Mouse (Mus musculus) intestine, embryonic 15.5 days (tissue): ENCODE results near the gene Nrk. TPM values are rescaled to one million over a fixed set of nuclear protein-coding genes. Genes with fewer than 3 reads are reported as not detected.

Experiments
- ATAC-seq: fragments of 200-750 bp; cut with Nextera tagmentation; 2 replicates; pipeline ENCODE4 v1.8.0; 2017; ENCODE audit warnings: moderate TSS enrichment, moderate library complexity
- H3K27ac ChIP-seq: fragments of 300-500 bp; sonication (generic); 2 replicates; pipeline ENCODE4 v1.5.1; 2015; ENCODE audit warnings: mild to moderate bottlenecking, inconsistent platforms
- H3K27me3 ChIP-seq: fragments of 300-500 bp; sonication (generic); replicated peaks from 2 replicates; pipeline ENCODE4 v1.6.1; 2015; ENCODE audit warnings: inconsistent platforms
- H3K36me3 ChIP-seq: fragments of 300-500 bp; sonication (generic); 2 replicates; pipeline ENCODE4 v1.6.1; 2015; ENCODE audit warnings: inconsistent platforms
- H3K4me1 ChIP-seq: fragments of 300-500 bp; sonication (generic); replicated peaks from 2 replicates; pipeline ENCODE4 v1.6.1; 2015; ENCODE audit warnings: inconsistent platforms
- H3K4me2 ChIP-seq: fragments of 300-500 bp; sonication (generic); replicated peaks from 2 replicates; pipeline ENCODE4 v1.6.1; 2015; ENCODE audit warnings: mild to moderate bottlenecking, inconsistent platforms
- H3K4me3 ChIP-seq: fragments of 300-500 bp; sonication (generic); replicated peaks from 2 replicates; pipeline ENCODE4 v1.5.1; 2015; ENCODE audit warnings: inconsistent platforms
- H3K9ac ChIP-seq: fragments of 300-500 bp; sonication (generic); 2 replicates; pipeline ENCODE4 v1.6.1; 2015; ENCODE audit warnings: inconsistent platforms
- H3K9me3 ChIP-seq: fragments of 300-500 bp; sonication (generic); 2 replicates; pipeline ENCODE4 v1.6.1; 2016; ENCODE audit warnings: inconsistent platforms
- WGBS: fragments of 180-500 bp; shearing (Covaris S2); methylation state at CpG from one replicate; pipeline ENCODE4 v1.1.7; 2015; 5-methylcytosine and 5-hydroxymethylcytosine counted together
- polyA plus RNA-seq: library from polyadenylated mRNA; unstranded; fragments of >200 nt; fragmentation: Nextera tagmentation; extraction: Ambion mirVana; gene quantifications from 2 replicates; pipeline ENCODE4 v1.2.1, GENCODE M21; 2015

The Nrk gene
- polyA plus RNA-seq, 1 experiment from 2014 or later = 14.1 TPM

- WGBS = 96% methylated on average over 1 of the region's 1 CpGs
- Histone ChIP-seq H3K27me3 (no peaks in the 10 kb centered on the region), H3K4me3 (no peak overlapping the region), H3K4me1 (no peaks in the 10 kb centered on the region), H3K9me3 (no peaks in the 10 kb centered on the region), H3K27ac (no peak overlapping the region), H3K9ac (no peak overlapping the region), H3K36me3 (no peaks in the 10 kb centered on the region), H3K4me2 (no peak overlapping the region)
- ATAC-seq = no peak
These were observed 123.4 kb downstream of the Nrk start for GRCm38 (mm10) chrX:139037666-139038065.

- no peaks in the 10 kb centered on the region for H3K27me3 ChIP-seq
- no peak overlapping the region for H3K9ac ChIP-seq
- H3K36me3 ChIP-seq = no peaks in the 10 kb centered on the region
- no peak for ATAC-seq
- H3K27ac ChIP-seq = no peak overlapping the region
- H3K9me3 ChIP-seq = no peaks in the 10 kb centered on the region
- H3K4me1 ChIP-seq = no peaks in the 10 kb centered on the region
- WGBS = 70% methylated on average over 2 of the region's 2 CpGs
- no peak overlapping the region for H3K4me2 ChIP-seq
- H3K4me3 ChIP-seq = no peak overlapping the region
These were observed 125.1 kb downstream of the Nrk start for GRCm38 (mm10) chrX:139039314-139039713.

GRCm38 (mm10) chrX:139041148-139041547 lies 126.9 kb downstream of the Nrk start:
- Histone ChIP-seq H3K4me1 (no peaks in the 10 kb centered on the region), H3K27me3 (no peaks in the 10 kb centered on the region), H3K27ac (no peak overlapping the region), H3K9me3 (no peaks in the 10 kb centered on the region), H3K9ac (no peak overlapping the region), H3K36me3 (no peaks in the 10 kb centered on the region), H3K4me2 (no peak overlapping the region), H3K4me3 (no peak overlapping the region)
- WGBS = 84% methylated on average over 1 of the region's 1 CpGs
- no peak for ATAC-seq

GRCm38 (mm10) chrX:139051976-139052375 lies 137.7 kb downstream of the Nrk start:
- no peak for ATAC-seq
- Histone ChIP-seq H3K27me3 (no peaks in the 10 kb centered on the region), H3K27ac (no peak overlapping the region), H3K4me2 (no peak overlapping the region), H3K9me3 (no peaks in the 10 kb centered on the region), H3K4me1 (no peaks in the 10 kb centered on the region), H3K4me3 (no peak overlapping the region), H3K36me3 (no peaks in the 10 kb centered on the region), H3K9ac (no peak overlapping the region)
- 50% methylated on average over 1 of the region's 1 CpGs for WGBS

GRCm38 (mm10) chrX:139053149-139053548 lies 138.9 kb downstream of the Nrk start:
- no peaks in the 10 kb centered on the region for H3K9me3 ChIP-seq
- no peak overlapping the region for H3K9ac ChIP-seq
- no peak overlapping the region for H3K4me3 ChIP-seq
- H3K4me2 ChIP-seq = no peak overlapping the region
- 59% methylated on average over 1 of the region's 1 CpGs for WGBS
- no peak for ATAC-seq
- H3K27me3 ChIP-seq = no peaks in the 10 kb centered on the region
- H3K36me3 ChIP-seq = no peaks in the 10 kb centered on the region
- no peak overlapping the region for H3K27ac ChIP-seq
- no peaks in the 10 kb centered on the region for H3K4me1 ChIP-seq

Other genes with a start within 250 kb of the Nrk start
- gene Serpina7, start 170.8 kb downstream of the Nrk start, polyA plus RNA-seq = 0.14 TPM in 1 of 2 replicates, not detected in the other
- gene 4930513O06Rik, start 171.8 kb downstream of the Nrk start, polyA plus RNA-seq = not detected in 2 replicates